Mouse (Mus musculus) olfactory bulb, adult 2 months (tissue): ENCODE measurements at regions not wholly inside any gene's neighbourhood (a gene's known extent, or its start where the extent isn't known, plus 50 kb on each side); places are given as distances from the start of the nearest gene placed in this dataset.

Source experiments
- H3K27ac ChIP-seq: fragments of 200-500 bp; 2 replicates; pipeline ENCODE4 v1.5.1; 2012; ENCODE audit warnings: low read depth, low read length; ENCODE audit not compliant: insufficient read depth
- H3K4me1 ChIP-seq: fragments of 200-500 bp; 2 replicates; pipeline ENCODE4 v1.6.1; 2012; ENCODE audit warnings: low read length; ENCODE audit not compliant: control insufficient read depth, insufficient read depth
- H3K4me3 ChIP-seq: fragments of 200-500 bp; 2 replicates; pipeline ENCODE4 v1.5.1; 2012; ENCODE audit warnings: mild to moderate bottlenecking, low read depth, low read length, moderate library complexity; ENCODE audit not compliant: insufficient read depth
- CTCF ChIP-seq: fragments of 200-500 bp; IDR thresholded peaks from 2 replicates; pipeline ENCODE4 v1.5.1; 2012; ENCODE audit warnings: low read depth, mild to moderate bottlenecking, low read length, moderate library complexity; ENCODE audit not compliant: insufficient read depth
- POLR2A ChIP-seq: fragments of 200-500 bp; IDR thresholded peaks from 2 replicates; pipeline ENCODE4 v1.6.1; 2012; ENCODE audit warnings: mild to moderate bottlenecking, low read depth, low read length, moderate library complexity; ENCODE audit not compliant: insufficient read depth
- WGBS: fragments of 180-500 bp; shearing (Covaris S2); methylation state at CpG from one replicate; pipeline ENCODE4 v1.1.7; 2018; 5-methylcytosine and 5-hydroxymethylcytosine counted together

- peak overlapping the region; percentile 20 for H3K4me3 ChIP-seq
- TF ChIP-seq CTCF (peak; percentile 84), POLR2A (no peak)
- H3K4me1 ChIP-seq, result no peaks in the 10 kb centered on the region
- H3K27ac ChIP-seq, result peak overlapping the region; percentile 90
- WGBS, result 7% methylated on average over 36 of the region's 36 CpGs
Measured at GRCm38 (mm10) chr12:118457493-118458408, 156.5 kb upstream of the Sp4 start.

DNA sequence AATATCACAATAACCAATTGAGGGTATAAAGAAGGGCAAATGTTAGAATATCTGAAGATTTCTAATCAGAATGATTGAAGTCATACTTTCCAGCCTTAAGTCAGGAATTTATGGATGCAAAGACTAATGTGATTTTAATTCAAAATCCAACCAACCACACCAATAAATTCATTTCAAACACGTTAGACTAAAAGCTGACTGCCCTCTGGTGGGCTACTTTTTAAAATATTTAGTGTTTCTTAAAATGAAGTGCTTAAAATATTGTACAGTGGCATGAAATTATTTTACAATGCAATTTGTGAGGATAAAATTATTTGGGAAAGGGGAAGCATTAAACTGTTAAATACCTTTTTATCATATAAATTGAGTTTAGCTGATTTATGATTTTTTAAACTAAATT lies 154.4 kb upstream of the Sp4 start:
- no peaks in the 10 kb centered on the region for H3K4me1 ChIP-seq
- TF ChIP-seq CTCF, result no peak
- TF ChIP-seq POLR2A, result no peak
- H3K27ac ChIP-seq, result no peak overlapping the region
- WGBS, result 12% methylated on average over 1 of the region's 1 CpGs
- no peak overlapping the region for H3K4me3 ChIP-seq

DNA sequence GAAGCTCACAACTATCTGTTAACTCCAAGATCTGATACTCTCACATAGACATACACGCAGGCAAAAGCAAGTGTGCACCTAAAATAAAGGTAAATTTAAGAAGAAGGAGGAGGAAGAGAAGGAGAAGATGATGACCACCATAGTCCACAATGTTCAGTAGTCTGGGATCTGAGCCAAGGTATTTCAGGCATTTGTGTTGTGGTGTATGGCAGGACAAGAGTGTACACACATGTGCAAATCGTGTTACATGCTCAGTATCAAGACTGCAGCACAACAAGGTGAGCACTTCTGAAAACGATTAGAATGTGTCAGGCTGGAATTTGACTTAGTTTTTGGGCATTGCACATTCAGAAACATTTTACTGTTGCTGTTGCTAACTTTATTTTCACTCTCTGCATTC lies 138.4 kb upstream of the Sp4 start:
- 82% methylated on average over 3 of the region's 3 CpGs for WGBS
- no peaks in the 10 kb centered on the region for H3K4me1 ChIP-seq
- no peak overlapping the region for H3K27ac ChIP-seq
- no peak overlapping the region for H3K4me3 ChIP-seq
- TF ChIP-seq POLR2A (no peak), CTCF (no peak)

DNA sequence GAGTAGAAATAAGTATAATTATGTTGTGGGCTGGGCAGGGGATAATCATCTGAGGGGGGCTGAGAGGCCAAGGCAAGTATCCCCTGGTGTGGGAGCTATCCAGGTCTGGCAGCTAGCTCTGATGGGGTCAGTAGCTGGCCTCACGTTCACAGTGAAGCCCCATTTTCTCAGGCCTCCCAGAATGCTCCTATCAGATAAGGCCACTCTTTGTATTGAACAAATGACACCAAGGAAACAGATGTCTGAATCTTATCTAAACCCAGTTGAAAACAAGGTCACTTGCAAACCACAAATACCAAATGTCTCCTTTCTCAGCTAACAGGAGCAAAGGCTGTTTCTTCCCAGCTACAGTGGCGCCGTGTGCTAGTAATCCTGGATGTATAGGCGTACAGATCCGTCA lies 137.6 kb upstream of the Sp4 start:
- Histone ChIP-seq H3K4me3 (no peak overlapping the region), H3K4me1 (no peaks in the 10 kb centered on the region), H3K27ac (no peak overlapping the region)
- WGBS, result 96% methylated on average over 5 of the region's 5 CpGs
- TF ChIP-seq CTCF (no peak), POLR2A (no peak)

GRCm38 (mm10) chr12:118432703-118433102 lies 131.5 kb upstream of the Sp4 start:
- Histone ChIP-seq H3K4me3 (no peak overlapping the region), H3K4me1 (no peaks in the 10 kb centered on the region), H3K27ac (no peak overlapping the region)
- no peak for TF ChIP-seq POLR2A
- TF ChIP-seq CTCF, result no peak
- WGBS, result 5% methylated on average over 4 of the region's 4 CpGs

DNA sequence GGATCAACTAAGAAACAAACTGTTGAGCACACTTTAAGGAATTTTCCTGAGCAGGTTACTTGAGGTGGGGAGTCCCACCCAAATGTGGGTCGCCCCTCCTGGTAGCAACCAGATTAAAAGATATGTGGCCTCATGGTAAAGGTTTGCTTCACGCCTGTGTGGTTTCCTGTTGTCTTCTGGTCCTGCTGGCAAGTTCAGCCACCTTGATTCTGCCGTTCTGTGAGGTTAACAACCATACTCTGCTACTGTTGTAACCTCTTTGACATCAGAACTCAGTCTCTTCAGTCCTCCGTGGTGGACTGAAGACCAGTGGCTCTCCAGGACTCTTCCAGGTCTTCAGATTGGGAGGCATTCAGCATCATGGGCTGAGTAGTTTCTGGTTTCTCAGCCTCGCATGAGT lies 127.1 kb upstream of the Sp4 start:
- Histone ChIP-seq H3K27ac (no peak overlapping the region), H3K4me1 (no peaks in the 10 kb centered on the region), H3K4me3 (no peak overlapping the region)
- TF ChIP-seq POLR2A (no peak), CTCF (no peak)
- WGBS, result 90% methylated on average over 5 of the region's 5 CpGs

GRCm38 (mm10) chr12:118415956-118416355 lies 114.7 kb upstream of the Sp4 start:
- WGBS, result 83% methylated on average over 1 of the region's 1 CpGs
- H3K27ac ChIP-seq, result no peak overlapping the region
- H3K4me1 ChIP-seq, result no peaks in the 10 kb centered on the region
- no peak overlapping the region for H3K4me3 ChIP-seq
- TF ChIP-seq CTCF (no peak), POLR2A (no peak)

DNA sequence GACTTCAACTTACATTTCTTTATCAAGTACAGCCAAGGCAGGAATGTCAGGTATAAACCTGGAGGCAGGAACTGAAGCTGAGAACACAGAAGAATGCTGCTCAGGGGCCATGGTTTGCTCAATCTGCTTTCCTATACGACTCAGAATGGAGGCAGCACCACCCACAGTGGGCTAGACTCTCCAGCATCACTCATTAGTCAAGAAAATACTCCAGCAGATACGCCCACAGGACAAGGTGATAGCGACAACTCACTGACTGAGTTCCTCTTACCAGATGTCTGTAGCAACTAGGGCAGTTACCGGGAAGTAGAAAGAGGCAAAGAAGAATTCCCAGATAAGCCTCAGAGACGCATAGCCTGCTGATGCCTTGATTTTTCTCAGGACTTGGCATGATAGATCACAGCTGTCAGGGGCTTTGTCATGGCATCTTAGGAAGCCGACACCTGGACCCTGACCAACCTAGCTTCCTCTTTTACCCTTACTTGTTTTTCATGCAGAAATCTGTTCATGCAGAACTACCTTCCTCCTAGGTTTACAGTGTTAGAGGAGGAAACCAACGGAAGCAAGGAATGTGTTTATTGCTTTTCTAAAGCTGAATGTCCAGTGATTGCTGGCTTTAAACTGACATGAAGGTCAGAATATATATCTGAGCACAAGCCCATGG lies 110.7 kb upstream of the Sp4 start:
- 72% methylated on average over 7 of the region's 7 CpGs for WGBS
- H3K27ac ChIP-seq, result no peak overlapping the region
- no peak for TF ChIP-seq CTCF
- TF ChIP-seq POLR2A, result no peak
- no peaks in the 10 kb centered on the region for H3K4me1 ChIP-seq
- no peak overlapping the region for H3K4me3 ChIP-seq

- TF ChIP-seq POLR2A, result no peak
- TF ChIP-seq CTCF, result no peak
- H3K4me1 ChIP-seq, result no peaks in the 10 kb centered on the region
- H3K4me3 ChIP-seq, result no peak overlapping the region
- H3K27ac ChIP-seq, result no peak overlapping the region
Measured at GRCm38 (mm10) chr12:118410917-118411316, 109.7 kb upstream of the Sp4 start.

DNA sequence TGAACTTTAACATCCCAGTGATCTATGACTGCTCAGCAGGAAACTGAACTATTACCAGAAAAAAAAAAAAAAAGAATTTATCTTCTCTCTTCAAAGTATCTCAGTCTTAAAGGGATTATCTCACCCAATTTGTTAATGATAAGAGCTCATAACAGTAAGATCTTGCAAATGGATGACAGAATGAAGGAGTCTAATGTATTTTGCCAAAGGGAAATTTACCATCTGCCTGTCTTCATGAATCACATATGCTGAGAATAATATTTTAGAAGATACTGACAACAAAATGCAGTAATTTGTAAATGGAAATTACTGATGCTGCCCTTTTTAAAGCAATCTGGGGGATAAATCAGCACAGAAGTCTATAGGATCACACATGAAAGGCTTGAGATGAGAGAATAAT lies 103.9 kb upstream of the Sp4 start:
- no peak overlapping the region for H3K4me3 ChIP-seq
- no peak overlapping the region for H3K27ac ChIP-seq
- TF ChIP-seq POLR2A (no peak), CTCF (no peak)
- no peaks in the 10 kb centered on the region for H3K4me1 ChIP-seq
